Mouse (Mus musculus) lung, postnatal 25 days (tissue): ENCODE data around the gene Zfhx2.

Experiments used
- DNase-seq: peaks from one replicate; pipeline ENCODE4 v3.0.0; 2022; ENCODE audit warnings: low spot score

The Zfhx2 gene

DNA sequence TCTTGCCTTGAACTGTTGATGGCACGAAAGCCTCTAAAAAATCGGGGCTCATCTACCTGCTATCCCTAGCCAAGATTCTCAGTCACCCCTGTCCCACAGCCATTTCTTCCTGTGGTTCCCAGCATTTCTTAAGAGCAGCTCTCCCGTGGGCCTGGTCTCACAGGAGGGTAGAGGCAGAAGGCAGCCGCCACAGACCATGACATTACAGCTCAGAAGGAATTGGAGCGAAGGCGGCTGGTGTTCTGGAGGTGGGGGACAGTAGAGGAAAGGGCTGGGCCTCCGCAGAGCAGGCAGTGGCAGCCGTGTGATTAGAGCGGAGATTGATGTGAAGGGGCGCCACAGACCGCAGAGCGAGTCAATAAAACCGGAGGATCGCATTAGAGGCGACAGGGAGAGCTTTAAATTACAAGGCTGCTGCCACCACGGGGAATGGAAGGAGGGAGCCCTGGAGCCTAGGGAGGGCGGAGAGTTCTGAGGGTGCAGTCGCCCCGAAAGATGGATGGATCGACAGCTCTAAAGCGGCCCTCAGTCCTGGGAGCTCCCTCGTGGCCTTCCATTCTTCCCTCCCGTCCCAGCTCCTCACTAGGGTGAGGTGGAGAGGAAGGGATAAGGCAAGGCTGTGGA is 13.6 kb downstream of the Zfhx2 start:
- no peak for DNase-seq

DNA sequence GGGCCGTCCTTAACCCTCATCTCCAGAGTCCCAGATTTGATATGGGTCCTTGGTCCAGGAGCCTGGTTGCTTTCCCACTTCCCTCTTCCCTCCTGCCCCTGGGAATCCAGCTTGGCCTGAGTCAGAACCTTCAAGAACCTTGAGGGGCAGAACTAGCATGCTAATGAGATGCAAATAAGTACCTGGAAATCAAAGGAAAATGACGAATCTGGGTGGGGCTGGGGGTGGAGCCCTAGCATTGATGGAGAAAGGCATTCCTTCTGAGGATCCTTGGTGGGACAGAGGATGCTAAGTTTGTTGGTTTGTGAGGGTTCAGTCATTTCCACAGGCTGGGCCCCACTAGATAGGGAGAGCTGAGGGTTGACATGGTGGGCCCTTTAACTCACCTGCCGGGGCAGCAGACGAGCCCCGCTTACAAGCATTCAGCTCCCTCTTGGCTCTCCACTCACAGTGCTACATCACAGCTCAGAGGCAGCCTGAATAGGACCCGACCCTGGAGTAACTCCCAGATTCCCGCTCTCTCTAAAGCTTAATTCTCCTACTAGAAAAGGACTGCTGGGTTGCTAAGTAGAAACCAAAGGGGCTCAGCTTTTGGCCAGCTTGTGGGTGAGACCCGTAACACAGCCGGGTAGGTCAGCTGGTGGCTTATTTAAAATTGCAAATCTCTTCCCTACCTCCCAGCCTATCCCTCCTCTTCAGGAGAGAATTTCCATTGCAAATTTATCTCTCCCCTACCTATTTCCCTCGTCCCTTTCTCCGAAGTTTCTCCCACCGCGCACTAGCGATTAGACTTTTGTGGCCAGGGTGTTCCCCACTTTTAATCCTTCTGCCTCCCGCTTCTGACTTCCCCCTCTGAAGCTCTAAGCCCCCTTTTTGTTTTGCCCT is 14.4 kb downstream of the Zfhx2 start:
- DNase-seq, result no peak

DNA sequence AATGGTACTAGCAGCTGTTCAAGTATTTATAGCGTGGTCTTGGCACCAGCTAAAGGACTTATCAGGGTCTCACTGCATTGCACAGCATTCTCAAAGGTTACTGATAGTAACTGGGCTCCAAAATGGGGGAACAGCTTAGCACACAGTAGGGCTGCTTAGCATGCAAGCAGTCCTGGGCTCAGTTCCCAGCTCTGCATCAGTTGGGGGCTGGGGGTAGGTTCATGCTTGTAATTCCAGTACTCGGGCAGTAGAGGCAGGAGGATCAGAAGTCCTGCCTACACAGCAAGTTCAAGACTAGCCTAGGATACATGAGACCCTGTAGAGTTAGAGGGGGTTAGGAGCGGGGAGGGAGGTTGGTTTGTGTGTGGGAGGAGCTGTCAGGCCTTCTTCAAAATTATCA is 15.2 kb downstream of the Zfhx2 start:
- no peak for DNase-seq

DNA sequence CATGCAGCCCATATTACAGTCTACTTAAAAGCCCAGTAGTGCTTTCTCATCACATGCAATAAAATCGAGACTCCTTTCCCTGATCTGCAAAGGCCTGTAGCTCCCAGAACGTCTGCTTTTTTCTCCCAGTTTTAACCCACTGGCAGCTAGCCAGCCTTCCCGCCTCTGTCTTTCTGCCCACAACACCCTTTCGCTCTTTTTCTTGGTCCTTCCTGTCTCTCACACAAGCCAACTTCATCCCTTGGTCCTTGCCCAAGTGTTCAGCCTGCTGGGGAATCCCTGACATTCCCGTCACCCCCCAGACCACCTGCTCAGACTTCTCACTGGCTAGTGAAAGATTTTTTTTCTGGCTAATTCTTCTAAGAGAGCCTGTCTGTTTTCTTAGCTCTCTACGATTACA is 15.9 kb downstream of the Zfhx2 start:
- DNase-seq, result no peak

DNA sequence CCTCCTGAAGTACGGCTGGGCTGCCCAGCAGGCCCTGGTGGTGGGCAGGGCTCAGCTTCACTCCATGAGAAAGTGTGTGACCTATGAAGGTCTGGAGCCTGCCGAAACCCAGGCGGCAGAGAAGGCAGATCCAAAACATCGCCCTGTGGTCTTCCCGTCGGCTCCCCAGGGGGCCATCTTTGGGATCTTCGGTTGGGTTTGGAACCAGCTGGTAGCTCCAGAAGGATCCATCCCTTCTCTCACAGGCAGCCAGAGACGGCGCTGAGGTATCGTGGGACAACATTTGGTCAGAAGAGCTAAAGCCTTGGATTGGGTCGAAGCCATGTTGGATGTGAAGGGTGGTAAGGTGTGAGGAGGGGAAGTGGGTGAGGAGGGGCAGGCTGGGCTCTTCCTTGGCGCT is 17.7 kb downstream of the Zfhx2 start:
- no peak for DNase-seq

DNA sequence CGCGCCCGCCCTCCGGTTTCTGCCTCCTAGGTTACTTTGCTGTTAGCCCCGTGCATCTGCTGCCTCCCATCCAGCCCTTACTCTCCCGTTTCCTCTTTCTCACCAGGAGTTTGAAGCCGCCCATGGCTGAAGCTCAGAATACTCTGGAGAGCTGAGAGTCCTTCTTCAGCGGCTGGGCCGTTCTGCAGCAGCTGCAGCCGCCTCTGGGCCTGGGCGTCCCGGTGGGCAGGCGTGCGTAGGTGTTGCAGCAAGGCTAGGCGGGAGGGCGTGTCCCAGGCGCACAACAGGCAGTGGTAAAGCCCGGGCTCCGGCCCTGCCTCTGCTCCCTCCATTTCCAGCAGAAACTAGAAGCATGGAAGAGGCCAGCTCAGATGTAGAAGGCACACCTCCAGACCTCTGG is 20.4 kb downstream of the Zfhx2 start:
- DNase-seq, result no peak

DNA sequence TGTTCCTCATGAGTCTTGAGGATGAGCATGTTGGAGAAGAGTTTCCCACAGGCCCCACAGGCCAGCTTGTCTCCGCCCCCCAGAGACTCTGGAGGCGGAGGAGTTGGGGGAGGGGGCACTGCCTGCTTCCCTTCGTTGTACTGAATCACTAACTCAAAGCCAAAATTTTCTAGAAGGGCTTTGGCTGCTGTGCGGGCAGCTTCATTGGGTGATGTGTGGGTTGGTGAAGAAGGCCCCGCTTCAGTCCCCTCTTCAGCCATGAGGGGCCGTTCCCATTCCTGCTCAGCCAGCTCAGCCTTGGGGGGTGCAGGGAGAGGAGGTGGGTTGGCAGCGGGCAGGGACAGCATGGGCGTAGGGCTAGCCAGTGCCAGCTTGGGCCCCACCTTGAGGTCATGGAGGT is 26.1 kb downstream of the Zfhx2 start:
- DNase-seq, result no peak

DNA sequence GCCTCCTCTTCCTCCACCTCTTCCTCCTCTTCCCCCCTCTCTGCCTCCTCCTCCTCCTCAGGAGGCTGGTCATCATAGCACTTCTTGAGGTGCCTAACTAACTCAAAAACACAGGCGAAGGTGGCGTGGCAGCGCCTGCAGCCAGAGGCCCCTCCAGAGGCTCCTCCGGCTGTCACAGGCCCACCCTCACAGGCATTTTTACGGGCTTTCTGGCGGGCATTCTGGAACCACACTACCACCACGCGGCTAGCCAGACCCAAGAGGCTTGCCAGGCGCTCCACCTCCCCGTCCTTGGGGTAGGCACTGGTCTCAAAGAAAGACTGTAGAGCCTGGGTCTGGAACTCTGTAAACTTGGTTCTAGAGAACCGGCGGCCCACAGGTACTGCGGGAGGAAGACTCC is 26.7 kb downstream of the Zfhx2 start:
- no peak for DNase-seq

DNA sequence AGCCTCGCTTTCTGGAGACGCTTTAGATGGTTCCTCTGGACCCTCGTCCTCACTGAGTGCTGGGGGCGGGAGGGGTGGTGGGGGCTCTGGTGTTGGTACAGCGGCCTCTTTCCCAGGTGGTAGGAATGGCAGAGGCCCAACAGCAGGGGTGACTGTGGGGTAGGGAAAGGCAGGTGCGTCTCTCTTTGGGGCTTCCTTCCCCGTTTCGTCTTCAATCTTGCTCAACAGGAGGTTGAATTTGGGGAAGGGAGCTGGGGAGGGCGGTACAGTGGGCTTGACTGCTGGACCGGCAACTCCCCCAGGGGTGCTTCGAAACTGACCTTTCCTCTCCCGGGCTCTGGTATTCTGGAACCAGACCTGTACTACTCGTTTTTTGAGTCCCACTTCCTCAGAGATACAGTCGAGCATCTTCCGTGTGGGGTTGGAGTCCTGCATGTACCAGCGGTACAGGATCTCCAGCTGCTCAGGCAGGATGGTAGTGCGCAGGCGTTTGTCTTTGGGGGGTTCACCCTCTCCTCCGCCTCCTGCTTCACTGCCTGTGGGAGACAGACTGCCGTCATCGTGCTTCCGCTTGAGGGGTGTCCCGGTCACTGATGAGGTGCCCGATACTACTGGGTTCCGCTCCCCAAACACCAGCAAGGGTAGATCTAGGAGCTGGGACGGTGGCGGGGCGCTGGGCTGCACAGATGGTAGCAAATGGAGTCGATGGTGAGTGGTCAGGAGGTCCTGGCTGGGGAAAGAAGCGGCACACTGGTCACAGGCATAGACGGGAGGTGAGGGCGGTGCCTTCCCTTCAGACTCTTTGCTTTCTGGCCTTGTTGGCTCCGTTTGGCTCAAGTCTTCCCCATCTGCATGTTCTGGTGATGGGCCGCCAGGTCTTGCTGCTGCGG is 27.4 kb downstream of the Zfhx2 start:
- no peak for DNase-seq

DNA sequence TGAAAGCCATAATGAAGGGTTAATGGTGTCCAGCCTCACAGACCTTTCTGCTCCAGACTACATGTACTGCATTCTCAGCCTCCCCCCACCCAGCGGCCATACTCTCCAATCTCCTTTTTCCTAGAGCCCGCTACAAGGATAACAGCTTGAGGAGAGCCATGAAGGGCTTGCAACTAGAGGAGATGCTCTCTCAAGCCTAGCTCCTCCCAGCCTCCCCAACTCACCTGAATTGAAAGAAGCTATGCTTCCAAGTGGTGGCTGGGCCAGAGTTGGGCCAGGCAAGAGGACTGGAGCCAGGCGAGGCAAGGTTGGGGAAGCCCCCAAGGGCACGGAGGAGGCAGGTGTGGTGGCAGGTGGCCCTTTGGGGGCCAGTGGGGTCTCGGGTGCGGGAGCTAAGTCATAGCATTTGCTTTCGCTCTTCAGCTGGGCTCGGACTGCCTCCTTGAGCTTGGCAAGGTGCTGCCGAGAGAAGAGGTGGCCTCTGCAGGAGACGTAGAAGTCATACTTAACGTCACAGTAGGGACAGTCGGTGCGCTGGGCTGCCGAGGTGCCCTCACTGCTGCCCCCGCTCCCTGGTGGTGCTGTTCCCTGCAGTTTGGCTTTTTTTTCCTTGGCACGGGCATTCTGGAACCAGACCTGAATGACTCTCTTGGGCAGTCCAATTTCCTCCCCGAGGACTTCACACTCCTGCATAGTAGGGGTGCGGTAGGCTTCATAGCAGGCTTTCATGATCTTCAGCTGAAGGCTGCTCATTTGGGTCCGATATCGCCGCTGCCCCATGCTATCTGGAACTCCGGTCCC is 28.3 kb downstream of the Zfhx2 start:
- DNase-seq, result no peak

DNA sequence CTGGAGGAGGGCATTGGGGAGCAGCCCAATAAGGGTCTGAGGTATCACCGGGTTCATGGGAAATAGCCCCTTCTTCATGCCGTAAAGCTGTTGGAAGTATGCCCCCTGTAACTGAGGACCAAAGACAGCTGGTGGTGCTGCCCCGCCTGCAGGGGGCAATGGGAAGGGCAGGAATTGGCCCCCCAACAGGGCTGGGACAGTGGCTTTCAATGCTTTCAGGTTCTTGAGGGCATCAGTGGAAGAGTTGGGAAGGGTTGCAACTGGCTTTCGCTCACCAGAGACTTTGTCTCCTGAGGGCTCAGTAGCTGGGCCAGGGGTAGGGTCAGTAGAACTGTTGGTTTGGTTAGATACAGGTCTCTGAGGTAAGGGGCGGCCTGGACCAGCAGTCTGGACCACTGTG is 29.0 kb downstream of the Zfhx2 start:
- no peak for DNase-seq

DNA sequence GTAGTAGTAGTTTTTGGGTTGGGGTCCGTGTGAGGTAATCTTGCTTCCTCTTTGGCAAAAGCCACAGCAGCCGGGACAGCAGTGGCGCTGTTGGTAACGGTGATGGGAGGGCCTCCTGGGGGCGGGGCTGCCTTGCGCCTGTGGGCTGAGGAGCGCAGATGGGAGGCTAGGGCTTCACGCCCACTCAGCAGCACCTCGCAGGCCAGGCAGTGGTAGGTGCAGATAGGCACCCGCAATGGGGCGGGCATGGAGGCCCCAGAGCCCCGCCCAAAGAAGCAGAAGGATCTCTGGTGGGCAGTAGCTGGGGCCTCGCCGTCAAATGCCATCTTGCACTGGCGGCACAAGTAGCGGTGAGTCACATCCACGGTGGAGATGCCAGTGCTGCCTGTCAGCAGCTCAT is 29.5 kb downstream of the Zfhx2 start:
- DNase-seq, result no peak

DNA sequence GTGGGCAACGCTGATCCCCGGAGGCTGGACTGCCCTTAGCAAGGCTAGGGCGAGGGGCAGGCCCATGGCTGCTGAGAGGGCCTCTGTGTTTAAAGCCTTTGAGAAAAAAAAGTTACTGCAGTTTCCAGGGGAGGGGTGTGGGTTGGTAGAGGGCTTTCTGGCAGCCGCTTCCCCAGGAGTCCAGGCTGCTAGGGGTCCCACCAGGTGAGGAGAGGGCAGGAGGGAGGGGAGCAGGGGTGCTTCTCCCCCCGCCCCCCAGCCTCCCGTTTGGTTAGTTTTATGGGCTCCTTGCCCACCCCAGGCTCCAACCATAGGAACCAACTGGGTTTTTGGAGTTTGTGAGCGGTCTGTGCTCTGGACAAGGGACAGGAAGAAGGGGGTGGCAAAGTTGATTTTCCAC is 30.3 kb downstream of the Zfhx2 start:
- DNase-seq, result no peak

DNA sequence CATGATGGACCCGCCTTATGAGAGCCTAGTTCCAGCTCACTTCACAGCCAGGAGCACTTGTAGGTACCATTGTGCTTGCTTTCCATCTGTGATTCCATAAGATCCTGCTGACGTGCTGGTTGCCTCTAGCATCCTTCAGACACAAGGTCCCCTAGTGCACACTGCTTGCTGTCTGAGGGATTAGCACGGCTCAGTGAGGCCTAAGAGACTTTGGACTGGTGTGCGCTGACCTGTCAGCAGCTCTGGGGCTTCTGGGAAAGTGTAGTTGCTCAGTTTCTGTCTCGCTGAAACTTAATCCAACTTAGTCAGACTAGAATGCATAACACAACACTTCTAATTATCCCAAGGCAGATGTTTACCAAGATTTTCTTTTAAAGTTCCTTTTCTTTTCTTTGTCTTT is 32.2 kb downstream of the Zfhx2 start:
- no peak for DNase-seq

DNA sequence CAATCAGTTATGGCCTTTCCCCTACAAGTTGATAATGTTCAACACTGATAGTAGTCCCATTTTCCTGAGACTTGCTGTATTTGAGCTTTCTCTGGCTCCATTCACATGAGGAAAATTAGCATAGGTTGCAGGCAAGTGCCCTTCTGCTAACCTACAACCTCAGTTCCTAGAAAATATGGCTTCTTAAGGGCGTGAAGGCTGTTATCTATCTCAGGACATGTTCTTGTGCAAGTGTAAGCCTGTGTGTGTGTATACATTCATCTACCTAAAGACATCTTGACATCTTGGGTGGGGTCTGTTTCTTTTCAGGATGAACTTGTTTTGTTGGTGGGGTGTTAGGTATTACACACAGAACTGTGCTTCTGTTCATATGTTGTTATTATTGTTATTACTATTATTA is 33.1 kb downstream of the Zfhx2 start:
- no peak for DNase-seq

DNA sequence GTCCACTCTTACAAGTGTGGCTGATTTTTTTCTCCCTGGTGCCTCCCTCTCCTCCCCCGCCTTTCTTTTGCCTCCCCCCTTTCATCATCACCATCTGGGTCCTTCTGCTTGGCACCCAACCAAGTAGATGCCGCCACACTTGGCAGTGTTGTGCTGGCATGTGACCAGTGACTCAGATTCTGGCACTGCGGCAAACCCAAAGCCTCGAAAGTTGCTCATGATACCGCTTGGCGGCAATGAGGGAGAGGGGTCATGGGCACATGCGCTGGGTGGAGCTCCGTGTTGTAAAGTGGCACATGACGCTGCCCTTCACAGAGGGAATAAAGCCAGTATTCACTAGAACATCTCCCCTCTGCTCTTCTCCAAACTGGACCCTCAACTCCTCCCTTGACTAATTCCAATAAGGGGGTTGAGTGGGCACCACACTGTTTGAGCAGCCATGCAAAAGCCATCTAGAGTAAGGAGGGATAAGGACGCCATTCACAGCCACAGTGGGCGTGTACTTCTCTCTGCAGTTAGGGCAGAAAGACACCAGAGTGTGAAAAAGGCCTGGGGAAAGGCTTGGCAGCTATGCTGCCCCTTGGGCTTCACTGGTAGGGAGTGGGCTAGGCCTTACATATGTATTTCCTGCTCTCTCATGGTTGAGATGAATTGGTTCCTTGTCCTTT is 36.8 kb downstream of the Zfhx2 start:
- DNase-seq, result peak; percentile 21

DNA sequence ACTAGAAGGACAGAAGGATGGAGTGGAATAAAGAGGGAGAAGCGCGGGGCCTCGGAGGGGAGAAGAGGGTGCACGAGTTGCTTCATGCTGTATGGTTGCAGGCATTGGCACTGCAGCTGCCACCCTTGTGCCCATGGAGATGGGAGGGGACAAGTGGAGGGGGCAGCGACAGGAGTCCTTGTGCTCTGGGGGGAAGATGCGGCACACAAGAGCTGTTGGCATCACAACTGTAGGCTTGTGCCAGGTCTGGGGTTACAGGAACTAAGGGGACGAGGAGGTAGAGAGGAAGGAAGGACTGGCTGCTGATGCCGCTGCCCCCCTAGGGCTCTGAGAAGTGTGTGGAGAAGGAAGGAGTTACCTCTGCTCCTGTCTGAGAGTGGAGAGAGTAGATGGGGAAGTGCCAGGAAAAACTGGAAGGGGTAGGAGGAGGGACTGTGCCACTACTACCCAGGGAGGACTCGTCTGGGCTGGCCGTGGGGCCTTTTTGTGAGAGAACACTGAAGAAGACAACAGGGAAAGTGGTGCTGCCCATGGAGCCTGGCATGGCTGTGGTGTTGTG is 37.9 kb downstream of the Zfhx2 start:
- DNase-seq, result no peak

DNA sequence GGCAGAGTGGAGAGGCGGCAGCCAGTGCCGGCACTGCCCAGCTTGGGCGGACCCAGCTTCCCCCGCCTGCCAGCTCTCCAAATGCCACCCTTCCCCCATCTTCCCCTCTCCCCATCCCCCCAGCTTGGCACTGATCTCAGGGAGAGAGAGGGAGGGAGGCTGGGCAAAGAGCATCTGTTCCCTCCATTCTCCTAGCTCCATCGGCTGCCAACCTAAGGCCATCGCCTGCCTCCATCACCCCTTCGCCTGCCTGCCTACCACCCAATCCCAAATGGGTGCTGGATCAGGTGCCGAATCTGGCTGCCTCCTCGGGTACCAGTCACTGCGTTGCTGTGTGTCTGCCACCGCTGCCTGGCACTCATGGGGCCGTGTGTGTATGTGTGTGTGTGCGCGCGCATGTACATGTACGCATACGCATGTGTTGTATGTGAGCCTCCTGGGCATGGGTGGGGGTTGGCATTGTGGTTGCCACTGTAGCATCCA is 38.4 kb downstream of the Zfhx2 start:
- DNase-seq, result no peak

DNA sequence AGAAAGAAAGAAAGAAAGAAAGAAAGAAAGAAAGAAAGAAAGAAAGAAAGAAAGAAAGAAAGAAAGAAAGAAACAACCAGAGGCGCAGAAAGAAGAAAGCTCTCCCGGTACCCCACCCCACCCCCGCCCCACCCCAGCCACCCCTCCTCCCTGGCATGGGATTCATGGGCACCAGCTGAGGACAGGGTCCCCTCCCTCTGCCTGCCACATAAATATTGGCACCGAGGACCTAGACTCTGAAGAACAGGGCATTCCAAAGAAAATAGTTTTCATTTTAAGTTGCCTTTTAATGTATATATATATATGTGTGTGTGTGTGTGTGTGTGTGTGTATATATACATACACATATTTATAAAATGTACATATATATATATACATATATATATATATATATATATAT is 39.1 kb downstream of the Zfhx2 start:
- no peak for DNase-seq

DNA sequence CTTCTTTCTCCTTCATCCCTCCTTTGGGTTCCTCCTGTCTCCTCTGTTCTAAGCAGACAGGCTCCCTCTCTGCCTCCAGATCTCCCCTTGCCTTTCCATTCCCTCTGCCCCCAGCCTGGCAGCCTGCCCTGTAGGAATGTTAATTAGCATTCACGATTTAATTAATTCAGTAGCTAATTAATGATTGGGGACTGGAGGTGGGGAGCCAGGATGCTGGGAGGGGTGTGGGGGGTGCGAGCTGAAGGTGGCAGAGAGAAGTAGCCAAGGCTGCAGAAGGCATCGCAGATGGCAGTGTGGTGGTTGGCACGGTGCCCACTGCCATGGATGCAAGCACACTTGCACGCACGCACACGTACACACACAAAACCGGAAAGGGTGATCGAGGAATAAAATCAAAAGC is 39.6 kb downstream of the Zfhx2 start:
- DNase-seq, result no peak

DNA sequence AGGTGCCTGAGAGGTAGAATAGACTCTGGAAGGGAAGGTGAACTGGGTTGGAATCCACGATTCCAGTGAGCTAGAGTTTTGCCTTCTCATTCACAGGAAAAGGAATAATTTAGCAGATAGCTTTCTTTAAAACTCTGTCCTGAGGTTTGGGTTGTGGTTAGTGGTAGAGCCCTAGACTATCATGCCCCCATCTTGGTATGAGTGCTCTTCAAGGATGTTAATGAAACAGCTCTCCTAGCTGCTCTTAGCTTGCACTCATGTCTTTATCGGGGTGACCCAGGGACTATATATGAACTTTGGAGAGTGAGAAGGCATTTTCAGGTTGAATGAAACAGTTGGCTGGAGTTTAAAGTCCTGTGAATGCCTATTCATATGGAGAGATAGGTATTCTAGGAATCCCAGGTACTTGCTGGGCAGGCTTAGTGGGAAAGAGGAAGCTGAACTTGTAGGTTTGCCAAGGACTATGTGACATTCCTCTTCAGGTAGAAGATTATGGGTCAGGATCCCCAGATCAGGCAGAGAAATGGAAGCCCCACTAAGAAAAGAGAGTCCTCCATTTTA is 44.1 kb downstream of the Zfhx2 start:
- DNase-seq, result no peak
